Mouse (Mus musculus): Measurements from ENCODE around the gene Gm4027. TPM values are rescaled to one million over a fixed set of nuclear protein-coding genes. Genes with fewer than 3 reads are reported as not detected.
"Not testable (repeated sequence)": the region's sequence is repeated elsewhere in the genome, so short reads cannot be mapped to it uniquely, and the experiment has no call there.

Gene Gm4027
- total RNA-seq (2021) = not detected
- long read RNA-seq, experiment 1 = 0 reads
- long read RNA-seq, experiment 2 = 0 reads

- not testable (repeated sequence) for DNase-seq
These were observed at the start of gene Gm4027 for GRCm38 (mm10) chr12:87618569-87618968. Gene Gm4027 (plus strand): TSS chr12:87618869.

- not testable (repeated sequence) for DNase-seq
These were observed 17.3 kb upstream of the Gm4027 start for GRCm38 (mm10) chr12:87601388-87601787.

- not testable (repeated sequence) for DNase-seq
These were observed 16.3 kb upstream of the Gm4027 start, which contains the start of gene Oog1 for GRCm38 (mm10) chr12:87602388-87602787. Gene Oog1 (plus strand): TSS chr12:87602688.

- DNase-seq = not testable (repeated sequence)
These were observed 25.9 kb downstream of the Gm4027 start, which contains the start of gene Gm16381 for GRCm38 (mm10) chr12:87644520-87644919. Gene Gm16381 (minus strand): TSS chr12:87644620.

- not testable (repeated sequence) for DNase-seq
These were observed 34.4 kb downstream of the Gm4027 start for GRCm38 (mm10) chr12:87652916-87653703.

Other genes starting within 250 kb of the Gm4027 start
- 10 to 100 TPM; 21.1 to 24.1 TPM for gene Sptlc2, start 230.5 kb upstream of the Gm4027 start, total RNA-seq (2021)
- gene Slirp, start 175.0 kb upstream of the Gm4027 start, total RNA-seq (2021) = 100 to 1,000 TPM; 148 to 166 TPM
- 10 to 100 TPM in 1 of 2 experiments, 1 to 10 TPM in 1; 9.8 to 10.6 TPM for gene Alkbh1, start 174.9 kb upstream of the Gm4027 start, total RNA-seq (2021)
- 10 to 100 TPM; 43.2 to 46.5 TPM for gene Snw1, start 146.6 kb upstream of the Gm4027 start, total RNA-seq (2021)
- gene Gm5788, start 124.1 kb upstream of the Gm4027 start, total RNA-seq (2021) = not detected
- gene Gm8300, start 104.6 kb upstream of the Gm4027 start, total RNA-seq (2021) = not detected
- gene Oog1, start 16.2 kb upstream of the Gm4027 start, total RNA-seq (2021) = not detected
- gene Gm16381, start 25.8 kb downstream of the Gm4027 start, total RNA-seq (2021) = not detected
- gene Gm21319, start 156.9 kb downstream of the Gm4027 start, total RNA-seq (2021) = not detected
- gene Gm21936, start 176.6 kb downstream of the Gm4027 start, total RNA-seq (2021) = not detected
- not detected for gene BB287469, start 197.7 kb downstream of the Gm4027 start, total RNA-seq (2021)
- not detected for gene Gm2001, start 223.5 kb downstream of the Gm4027 start, total RNA-seq (2021)

All from heart, adult 18-20 months (tissue).